Mouse (Mus musculus): ENCODE measurements around the gene Pdlim4. TPM values are rescaled to one million over a fixed set of nuclear protein-coding genes. Genes with fewer than 3 reads are reported as not detected.
"Not testable (repeated sequence)": the region's sequence is repeated elsewhere in the genome, so short reads cannot be mapped to it uniquely, and the experiment has no call there.

The Pdlim4 gene
- total RNA-seq, 1 experiment from 2014 or later = 2.3 TPM

GRCm38 (mm10) chr11:54065106-54065914 lies 3.5 kb downstream of the Pdlim4 start:
- ATAC-seq (ENCODE audit: extremely low read depth, insufficient number of reproducible peaks, low FRiP score, poor library complexity, severe bottlenecking) = no peak

DNA sequence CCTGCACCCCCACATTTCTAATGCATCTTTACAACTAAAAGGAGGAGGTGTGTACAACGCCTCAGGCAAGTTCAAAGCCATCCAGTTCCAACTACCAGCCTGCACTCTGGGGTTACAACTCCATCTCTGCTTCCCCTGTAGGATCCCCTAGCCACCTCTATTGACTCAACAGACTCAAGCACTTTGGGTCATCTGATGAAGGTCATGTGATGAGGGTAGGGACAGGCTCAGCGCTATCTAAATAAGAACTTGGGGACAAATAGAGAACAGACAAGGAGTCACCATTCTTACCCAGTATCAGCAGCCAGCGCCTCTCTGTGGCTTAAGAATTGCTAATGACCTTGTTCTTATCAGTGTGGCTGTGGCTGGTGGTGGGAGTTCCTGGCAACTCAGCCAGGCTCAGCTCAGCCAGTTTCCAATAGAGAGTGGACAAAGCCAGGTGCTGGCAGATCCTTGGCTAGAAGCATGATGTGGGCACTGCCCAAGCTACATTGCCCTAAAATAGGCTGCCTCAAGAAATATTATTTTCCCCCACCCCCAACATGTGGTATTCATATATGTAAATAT lies 4.3 kb downstream of the Pdlim4 start:
- no peak for ATAC-seq (ENCODE audit: extremely low read depth, insufficient number of reproducible peaks, low FRiP score, poor library complexity, severe bottlenecking)

GRCm38 (mm10) chr11:54063472-54063775 lies 5.4 kb downstream of the Pdlim4 start:
- ATAC-seq (ENCODE audit: extremely low read depth, insufficient number of reproducible peaks, low FRiP score, poor library complexity, severe bottlenecking) = no peak

DNA sequence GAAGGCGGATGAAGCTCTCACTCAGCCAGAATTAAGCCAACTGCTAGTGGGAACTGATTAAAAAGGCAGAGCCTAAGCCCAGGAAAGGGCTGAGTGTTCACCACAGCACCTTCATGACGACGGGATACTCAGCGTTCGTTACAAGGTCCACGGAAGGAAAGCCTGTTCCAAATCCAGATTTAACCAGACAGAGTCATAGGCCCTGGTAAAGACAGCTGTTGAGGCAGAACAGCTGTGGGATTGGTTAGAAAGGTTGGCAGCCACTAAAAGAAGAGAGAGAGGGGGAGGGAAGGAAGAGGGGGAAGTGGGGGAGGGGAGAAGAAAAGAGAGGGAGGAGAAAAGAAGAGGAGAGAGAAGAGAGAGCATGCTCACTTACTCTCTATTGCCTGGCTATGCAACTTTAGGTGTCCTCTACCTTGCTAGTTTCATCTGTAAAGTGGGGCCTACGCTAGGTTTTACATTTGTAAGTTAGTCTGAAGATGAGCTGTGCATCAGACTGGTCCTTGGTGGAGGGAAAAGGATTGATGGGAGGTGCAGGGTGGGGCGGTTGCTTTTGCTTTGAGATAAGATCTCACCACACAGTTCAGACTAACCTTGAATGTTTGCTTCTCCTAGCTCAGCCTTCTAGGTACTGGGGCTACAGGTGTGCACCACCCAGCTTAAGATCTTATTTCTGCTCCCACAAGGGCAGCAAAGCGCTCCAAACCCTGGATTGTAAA lies 5.9 kb downstream of the Pdlim4 start:
- no peak for ATAC-seq (ENCODE audit: extremely low read depth, insufficient number of reproducible peaks, low FRiP score, poor library complexity, severe bottlenecking)

DNA sequence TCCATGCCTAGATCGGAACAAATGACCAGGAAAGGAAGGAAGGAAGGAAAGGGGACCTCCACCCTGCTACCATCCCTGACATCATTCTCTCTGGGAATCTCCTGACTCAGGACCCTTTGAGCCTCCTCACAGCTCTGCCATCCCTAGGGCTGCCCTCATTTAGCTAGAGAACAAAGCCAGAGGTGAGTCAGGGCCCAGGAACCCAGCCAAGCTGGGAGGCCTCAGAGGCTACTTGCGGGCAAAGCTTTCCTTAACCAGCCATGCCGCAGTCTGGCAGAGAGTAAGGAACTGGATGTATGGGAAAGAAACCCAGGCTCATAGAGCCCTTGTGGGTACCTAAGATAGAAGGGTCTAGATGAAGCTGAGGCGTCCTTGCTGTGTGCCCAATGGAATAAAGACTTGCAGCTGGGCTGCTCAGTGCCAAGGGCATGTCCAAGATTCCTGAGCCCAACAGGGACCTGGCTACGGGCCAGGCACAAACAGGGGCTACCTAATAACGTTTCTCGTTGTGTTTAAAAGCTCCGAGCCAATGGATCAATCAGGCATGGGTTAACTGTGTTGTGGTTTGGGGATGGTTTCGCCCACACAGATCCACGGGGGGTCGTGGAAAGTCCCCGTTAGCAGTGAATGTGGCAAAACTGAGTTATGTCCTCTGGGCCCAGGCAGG lies 6.6 kb downstream of the Pdlim4 start:
- ATAC-seq (ENCODE audit: extremely low read depth, insufficient number of reproducible peaks, low FRiP score, poor library complexity, severe bottlenecking) = no peak

- ATAC-seq (ENCODE audit: extremely low read depth, insufficient number of reproducible peaks, low FRiP score, poor library complexity, severe bottlenecking) = no peak
Measured at GRCm38 (mm10) chr11:54060316-54060715, 8.5 kb downstream of the Pdlim4 start.

DNA sequence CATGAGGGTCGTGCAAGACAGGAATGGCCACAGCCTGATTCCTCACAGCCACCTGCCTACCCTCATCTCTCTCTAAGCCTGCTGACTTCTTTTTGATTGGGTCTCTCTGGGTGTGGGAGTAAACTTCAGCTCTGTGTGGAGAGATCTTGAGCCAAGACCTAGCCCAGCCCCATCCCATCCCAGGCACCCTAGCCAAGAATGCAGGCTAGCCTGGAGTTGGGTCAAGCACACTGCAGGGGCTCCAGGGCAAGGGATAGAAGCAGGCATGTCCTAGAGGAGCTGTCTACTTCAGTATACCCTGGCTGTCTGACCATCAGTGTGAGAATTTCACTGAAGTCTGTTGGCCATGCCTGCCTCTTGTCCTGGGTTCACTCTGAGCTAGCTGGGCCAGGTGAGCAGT lies 9.3 kb downstream of the Pdlim4 start:
- no peak for ATAC-seq (ENCODE audit: extremely low read depth, insufficient number of reproducible peaks, low FRiP score, poor library complexity, severe bottlenecking)

DNA sequence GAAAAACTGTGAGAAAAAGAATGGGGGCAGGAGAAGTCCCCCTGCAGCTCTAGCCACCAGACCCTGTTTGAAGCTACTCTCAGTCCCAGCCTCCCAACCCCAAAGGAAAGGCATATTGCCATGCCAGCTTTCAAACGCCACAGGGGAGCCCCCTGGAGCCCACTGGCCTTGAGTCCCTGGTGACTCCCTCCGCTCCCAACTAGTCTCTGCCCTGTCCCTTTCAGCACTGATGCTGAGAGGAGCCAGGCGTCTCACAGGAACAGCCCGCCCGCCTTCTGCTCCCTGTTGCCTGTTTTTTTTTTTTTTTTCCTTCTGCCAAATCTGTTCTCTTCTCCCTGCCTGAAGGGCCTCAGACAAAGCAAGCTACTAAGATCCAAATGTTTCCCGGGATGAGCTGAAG lies 10.2 kb downstream of the Pdlim4 start:
- ATAC-seq (ENCODE audit: extremely low read depth, insufficient number of reproducible peaks, low FRiP score, poor library complexity, severe bottlenecking) = no peak

DNA sequence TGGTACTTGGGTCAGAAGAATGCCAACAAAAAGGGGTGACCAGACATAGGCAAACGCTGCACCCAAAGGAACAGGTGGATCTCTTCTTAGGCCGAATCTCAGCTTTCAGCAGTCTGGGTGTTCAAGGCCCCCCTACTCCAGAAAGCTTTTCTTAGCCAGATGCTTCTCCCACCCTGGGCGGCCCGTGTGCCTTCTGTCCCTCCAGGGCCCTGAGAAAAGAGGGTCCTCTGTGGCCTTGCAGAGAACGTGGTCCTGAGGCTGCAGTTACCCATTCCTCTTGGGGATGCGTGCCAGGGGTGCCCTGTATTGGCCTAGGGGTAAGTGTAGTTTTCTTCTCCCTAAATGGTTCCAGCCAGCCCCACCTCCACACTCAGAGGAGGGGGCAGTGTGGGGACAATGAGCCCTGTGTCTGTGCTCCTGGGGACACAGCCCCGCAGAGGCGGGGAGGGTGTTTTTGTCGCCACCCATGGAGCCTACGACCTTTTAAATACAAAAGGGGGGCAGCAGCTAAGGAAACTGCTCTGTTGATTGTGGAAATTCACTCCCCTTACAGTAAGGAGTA lies 10.7 kb downstream of the Pdlim4 start:
- no peak for ATAC-seq (ENCODE audit: extremely low read depth, insufficient number of reproducible peaks, low FRiP score, poor library complexity, severe bottlenecking)

GRCm38 (mm10) chr11:54057428-54057827 lies 11.4 kb downstream of the Pdlim4 start:
- ATAC-seq (ENCODE audit: extremely low read depth, insufficient number of reproducible peaks, low FRiP score, poor library complexity, severe bottlenecking) = no peak

GRCm38 (mm10) chr11:54056132-54056531 lies 12.7 kb downstream of the Pdlim4 start:
- ATAC-seq (ENCODE audit: extremely low read depth, insufficient number of reproducible peaks, low FRiP score, poor library complexity, severe bottlenecking) = no peak

GRCm38 (mm10) chr11:54054257-54054656 lies 14.6 kb downstream of the Pdlim4 start:
- 0 out of 2 replicates have a peak, but pooled peaks have one; percentile 17 for ATAC-seq (ENCODE audit: extremely low read depth, insufficient number of reproducible peaks, low FRiP score, poor library complexity, severe bottlenecking)

DNA sequence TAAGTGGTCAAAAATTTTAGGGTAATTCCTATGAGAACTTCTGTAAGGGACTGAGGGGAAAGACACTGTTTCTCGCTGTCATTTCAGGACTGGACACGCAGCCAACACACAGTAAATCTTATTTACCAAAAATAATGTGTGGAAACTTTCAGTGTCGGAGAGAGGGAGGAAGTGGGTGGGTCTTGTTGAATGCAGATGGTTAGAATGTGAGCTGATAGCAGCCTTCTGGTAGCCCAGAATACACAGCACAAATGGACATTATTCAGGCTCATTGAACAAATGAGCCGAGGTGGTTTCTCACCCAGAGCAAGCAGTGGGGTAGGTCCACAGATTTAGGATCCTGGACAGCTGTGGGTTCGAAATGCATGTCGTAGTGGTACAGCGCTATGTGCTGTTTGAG lies 15.7 kb downstream of the Pdlim4 start:
- no peak for ATAC-seq (ENCODE audit: extremely low read depth, insufficient number of reproducible peaks, low FRiP score, poor library complexity, severe bottlenecking)

- ATAC-seq (ENCODE audit: extremely low read depth, insufficient number of reproducible peaks, low FRiP score, poor library complexity, severe bottlenecking) = no peak
Measured at GRCm38 (mm10) chr11:54052128-54052527, 16.7 kb downstream of the Pdlim4 start.

GRCm38 (mm10) chr11:54051161-54051560 lies 17.7 kb downstream of the Pdlim4 start:
- ATAC-seq (ENCODE audit: extremely low read depth, insufficient number of reproducible peaks, low FRiP score, poor library complexity, severe bottlenecking) = no peak

DNA sequence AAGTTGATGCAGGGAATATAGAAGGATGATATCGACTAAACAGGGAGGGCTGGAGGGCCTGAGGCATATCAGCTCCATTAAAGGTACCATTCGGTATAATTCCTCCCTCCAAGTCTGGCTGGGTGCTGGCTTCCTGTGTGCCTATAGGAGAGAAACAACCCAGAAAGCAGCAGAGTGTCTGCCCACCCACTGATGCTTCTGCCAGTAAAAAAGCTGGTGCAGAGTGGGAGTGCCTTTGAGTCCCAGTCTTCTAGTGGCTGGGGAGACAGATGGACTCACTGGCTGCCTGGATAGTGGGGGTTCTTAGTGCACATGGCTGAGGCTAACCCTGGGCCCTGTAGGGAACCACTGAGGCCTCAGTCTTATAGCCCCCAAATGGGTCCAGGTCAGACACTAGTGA lies 18.6 kb downstream of the Pdlim4 start:
- ATAC-seq (ENCODE audit: extremely low read depth, insufficient number of reproducible peaks, low FRiP score, poor library complexity, severe bottlenecking) = no peak

- no peak for ATAC-seq (ENCODE audit: extremely low read depth, insufficient number of reproducible peaks, low FRiP score, poor library complexity, severe bottlenecking)
Measured at GRCm38 (mm10) chr11:54040676-54041075, 28.1 kb downstream of the Pdlim4 start.

DNA sequence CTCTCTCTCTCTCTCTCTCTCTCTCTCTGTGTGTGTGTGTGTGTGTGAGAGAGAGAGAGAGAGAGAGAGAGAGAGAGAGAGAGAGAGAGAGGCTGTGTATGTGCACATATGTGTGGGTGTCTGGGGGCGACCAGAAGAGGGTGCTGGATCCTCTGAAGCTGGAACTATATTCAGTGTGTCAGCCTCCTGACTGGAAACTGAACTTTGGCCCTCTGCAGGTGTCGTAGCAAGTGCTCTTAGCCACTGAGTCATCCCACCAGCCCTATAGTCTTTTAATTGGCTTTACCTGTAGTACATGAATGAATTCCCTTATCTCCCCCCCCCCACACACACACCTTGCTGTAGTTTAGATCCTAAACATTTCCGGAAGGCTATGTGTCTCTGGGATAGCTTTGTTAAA lies 35.9 kb downstream of the Pdlim4 start:
- not testable (repeated sequence) for ATAC-seq (ENCODE audit: extremely low read depth, insufficient number of reproducible peaks, low FRiP score, poor library complexity, severe bottlenecking)

DNA sequence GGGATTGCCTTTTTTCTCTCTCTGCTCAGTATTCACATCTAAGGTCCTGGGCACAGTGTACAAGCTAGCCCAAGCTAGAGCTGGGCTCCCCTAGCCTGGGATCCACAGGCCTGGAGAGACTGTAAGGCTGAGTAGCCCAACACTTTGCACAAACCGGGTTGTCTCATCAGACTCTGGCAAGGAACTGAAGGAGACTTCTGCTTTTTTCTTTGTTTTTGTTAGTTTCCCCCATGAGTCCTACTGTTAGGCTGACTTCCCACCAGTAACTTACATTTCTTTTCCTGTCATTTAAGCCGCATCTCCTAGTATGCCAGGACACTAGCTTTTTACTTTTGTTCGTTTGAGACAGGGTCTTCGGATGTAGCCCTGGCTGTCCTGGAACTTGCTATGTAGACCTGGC lies 39.8 kb downstream of the Pdlim4 start:
- 0 out of 2 replicates have a peak, but pooled peaks have one; percentile 18 for ATAC-seq (ENCODE audit: extremely low read depth, insufficient number of reproducible peaks, low FRiP score, poor library complexity, severe bottlenecking)
